Mouse (Mus musculus) monocyte, adult 2 months (primary cell): Measurements from ENCODE around the gene Arsj.

ENCODE experiments used
- DNase-seq, 2 experiments: peaks; one replicate each; pipeline ENCODE4 v3.0.0; 2022; ENCODE audit warnings: low spot score in 2 of 2, low read depth in 1 of 2

Arsj gene

GRCm38 (mm10) chr3:126363568-126364505 lies at the start of gene Arsj:
Arsj (plus strand) TSS chr3:126363684.
- no peak for DNase-seq

- DNase-seq, result no peak
Measured at GRCm38 (mm10) chr3:126324872-126325498, 38.5 kb upstream of the Arsj start.

DNA sequence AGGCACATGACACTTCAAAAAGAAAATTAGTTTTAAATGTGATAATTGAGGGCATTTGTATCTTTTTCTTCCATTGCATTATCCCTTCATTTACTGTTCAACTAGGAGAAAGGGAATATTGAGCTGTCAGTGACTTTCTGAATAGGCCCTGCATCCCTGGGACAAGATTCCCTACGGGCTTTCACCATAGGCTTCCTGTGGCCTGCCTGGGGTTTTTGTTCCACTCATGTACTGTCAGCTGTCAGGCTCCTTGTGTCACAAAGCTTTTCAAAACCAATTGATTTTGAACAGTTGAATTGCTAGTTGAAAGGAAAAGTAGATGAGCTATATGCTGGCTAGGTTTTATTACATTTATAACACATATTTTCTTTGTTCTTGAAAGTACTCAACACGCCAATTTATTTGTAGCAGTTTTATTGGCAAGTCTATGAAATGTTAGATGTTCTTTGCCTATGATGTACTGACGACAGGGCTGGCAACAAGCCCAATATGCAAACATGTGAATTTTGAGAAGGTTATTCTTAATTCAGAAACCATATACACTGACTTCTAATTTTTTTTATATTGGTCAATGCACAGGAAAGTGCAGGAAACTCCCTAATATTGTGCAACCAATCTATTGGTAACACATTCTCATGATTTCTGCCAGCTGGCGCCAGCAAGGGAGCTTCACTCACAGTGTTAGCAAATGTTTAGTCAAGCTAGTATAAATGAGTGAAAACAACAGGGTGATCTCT lies 37.4 kb upstream of the Arsj start:
- no peak for DNase-seq

GRCm38 (mm10) chr3:126326628-126327325 lies 36.7 kb upstream of the Arsj start:
- no peak for DNase-seq

- DNase-seq, result no peak
Measured at GRCm38 (mm10) chr3:126335329-126335728, 28.2 kb upstream of the Arsj start.

GRCm38 (mm10) chr3:126344745-126345144 lies 18.7 kb upstream of the Arsj start:
- DNase-seq, result no peak

GRCm38 (mm10) chr3:126359760-126360159 lies 3.7 kb upstream of the Arsj start:
- DNase-seq, result no peak

DNA sequence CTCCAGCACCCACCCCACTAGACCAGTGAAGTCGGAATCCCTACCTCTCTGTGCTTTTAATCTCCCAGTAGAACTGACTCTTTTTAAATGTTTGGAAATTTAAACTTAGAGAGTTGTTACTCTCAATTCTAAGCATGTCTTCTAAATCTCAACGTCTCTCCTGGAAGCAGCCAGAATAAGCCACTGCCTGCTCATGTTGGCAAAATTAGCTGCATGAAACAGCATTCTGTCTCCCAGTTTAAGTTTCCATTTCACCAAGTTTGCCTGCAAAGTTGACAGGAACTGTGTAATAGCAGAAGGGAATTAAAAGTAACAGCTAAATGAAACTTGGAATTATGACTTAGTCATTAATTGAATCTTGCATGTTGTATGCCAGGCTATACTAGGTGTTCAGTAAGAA lies 1.1 kb upstream of the Arsj start:
- DNase-seq, result no peak

GRCm38 (mm10) chr3:126362931-126363525 lies 456 bp upstream of the Arsj start:
- no peak for DNase-seq

- DNase-seq, result no peak
Measured at GRCm38 (mm10) chr3:126364555-126364954, 1.1 kb downstream of the Arsj start.

DNA sequence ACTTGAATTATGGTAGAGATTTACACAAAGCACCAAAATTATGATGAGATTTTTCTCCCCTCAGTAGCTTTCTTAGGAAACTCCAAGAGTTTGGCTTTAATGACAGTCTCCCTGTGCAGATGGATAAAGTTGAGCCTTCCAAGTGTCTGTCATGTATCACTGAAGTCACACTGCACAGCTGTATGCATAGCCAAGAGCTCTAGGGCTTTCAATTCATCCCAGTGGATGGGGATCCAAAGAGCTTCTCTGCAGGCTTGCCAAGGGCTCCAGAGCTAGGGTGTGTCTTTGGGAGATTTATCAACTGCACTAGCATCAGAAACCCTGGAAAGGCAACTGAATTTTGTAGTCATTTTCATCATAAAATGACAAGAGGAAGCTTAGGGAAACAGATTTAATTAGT lies 7.1 kb downstream of the Arsj start:
- DNase-seq, result no peak

GRCm38 (mm10) chr3:126372815-126373545 lies 9.5 kb downstream of the Arsj start:
- DNase-seq, result no peak

DNA sequence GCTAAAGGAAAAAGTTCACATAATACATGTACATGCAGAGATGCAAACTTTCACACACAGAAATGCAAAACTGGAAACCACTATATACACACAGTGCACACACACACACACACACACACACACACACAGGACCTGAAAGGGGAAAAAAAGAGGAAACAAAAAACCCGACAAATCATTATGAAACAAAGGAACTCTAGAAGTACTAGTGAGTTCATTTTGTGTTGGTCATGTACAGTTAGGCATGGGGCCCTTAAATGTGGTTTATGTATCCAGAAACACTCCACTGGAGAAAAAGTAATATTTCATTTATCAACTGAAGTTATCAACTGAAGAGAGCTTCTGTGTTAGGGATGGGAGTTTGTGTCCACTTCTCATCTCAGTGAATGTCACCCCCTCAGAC lies 10.2 kb downstream of the Arsj start:
- DNase-seq, result no peak

- no peak for DNase-seq
Measured at GRCm38 (mm10) chr3:126379252-126379651, 15.8 kb downstream of the Arsj start.

- no peak for DNase-seq
Measured at GRCm38 (mm10) chr3:126379702-126380101, 16.2 kb downstream of the Arsj start.

DNA sequence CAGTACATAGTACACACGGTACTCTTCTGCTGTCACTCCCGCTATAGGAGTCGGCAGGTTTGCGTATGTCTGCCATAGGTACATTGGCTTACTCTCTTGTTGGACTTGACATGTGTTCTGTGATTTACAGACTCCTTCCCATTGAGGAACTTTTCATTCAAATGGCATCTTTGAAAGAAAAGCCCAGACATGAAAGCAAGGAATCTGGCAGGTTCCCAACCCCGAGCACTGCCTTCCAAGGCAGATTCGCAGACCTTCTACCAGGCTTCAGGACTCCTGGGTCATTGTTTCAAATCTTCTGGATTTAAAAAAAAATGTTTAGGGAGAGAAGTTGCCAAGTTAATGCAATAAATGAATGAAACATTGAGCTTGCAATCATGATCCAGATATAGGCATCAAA lies 19.8 kb downstream of the Arsj start:
- DNase-seq, result no peak

DNA sequence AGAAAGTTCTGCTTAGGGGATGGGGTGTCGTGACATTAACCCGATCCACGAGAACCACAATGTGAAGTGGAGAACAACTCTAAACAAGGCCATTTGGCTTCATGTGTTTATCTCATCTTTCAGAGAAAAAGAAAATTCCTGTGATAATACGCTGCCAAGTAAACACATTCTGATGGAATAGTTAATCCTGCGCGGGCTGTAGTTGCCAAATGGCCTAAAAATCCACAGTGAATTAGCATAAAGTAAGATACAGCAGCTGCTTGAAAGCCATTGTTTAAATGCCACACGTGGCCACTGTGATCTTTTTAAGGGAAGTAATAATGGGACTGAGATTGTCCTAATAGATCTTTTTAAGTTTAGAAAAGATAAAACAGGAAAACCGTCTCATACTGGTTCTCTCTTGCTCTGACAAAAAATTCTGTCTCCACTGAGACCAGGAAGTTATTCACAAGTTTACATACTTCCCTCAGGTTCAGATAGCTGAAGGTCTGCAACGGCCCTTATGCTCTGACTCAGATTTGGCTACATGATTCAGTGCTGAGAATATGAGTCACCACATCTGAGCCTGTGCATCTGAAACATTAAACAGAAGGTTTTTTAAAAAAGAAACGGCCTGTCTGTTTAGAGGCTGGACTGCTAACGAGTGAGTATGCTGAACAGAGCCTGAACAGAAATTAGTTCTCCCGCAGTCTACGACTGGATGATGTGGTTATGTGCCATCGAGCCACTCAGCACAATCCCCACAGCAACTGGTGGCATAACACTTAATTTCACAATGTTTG lies 21.4 kb downstream of the Arsj start:
- DNase-seq, result no peak

DNA sequence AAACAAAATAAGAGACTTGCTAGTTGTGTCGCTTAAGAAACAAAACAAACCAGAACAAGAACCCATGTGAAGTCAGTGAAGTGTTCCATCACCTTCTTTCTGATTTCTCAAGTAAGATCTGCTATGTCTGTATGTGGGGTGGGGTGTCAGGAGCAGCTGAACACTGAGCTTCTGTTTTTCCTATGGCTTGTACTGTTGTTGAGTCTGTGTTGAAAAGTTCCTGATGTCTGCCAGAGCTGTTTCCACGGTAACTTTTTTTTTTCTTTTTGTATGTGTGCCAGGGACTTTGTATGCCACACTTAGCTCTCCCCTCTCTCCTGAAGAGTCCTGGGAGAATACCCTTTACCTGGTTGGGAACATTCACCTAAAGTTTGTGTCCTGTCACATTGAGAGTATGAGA lies 34.0 kb downstream of the Arsj start:
- no peak for DNase-seq

GRCm38 (mm10) chr3:126397985-126398630 lies 34.6 kb downstream of the Arsj start:
- no peak for DNase-seq
